Mouse (Mus musculus): ENCODE data around the gene Fam166a.
A peak's percentile ranks its signal among the peaks of the same experiment; 100 is the strongest.

The Fam166a gene

GRCm38 (mm10) chr2:25185625-25186574 lies 32.6 kb upstream of the Fam166a start:
- DNase-seq (ENCODE audit: low spot score) = no peak

- no peak for DNase-seq (ENCODE audit: low spot score)
These were observed 32.0 kb upstream of the Fam166a start for GRCm38 (mm10) chr2:25186575-25186930.

GRCm38 (mm10) chr2:25187841-25188240 lies 30.7 kb upstream of the Fam166a start:
- DNase-seq (ENCODE audit: low spot score) = no peak

- peak; percentile 71 for DNase-seq (ENCODE audit: low spot score)
These were observed 25.2 kb upstream of the Fam166a start for GRCm38 (mm10) chr2:25193330-25193770.

- no peak for DNase-seq (ENCODE audit: low spot score)
These were observed 24.5 kb upstream of the Fam166a start for GRCm38 (mm10) chr2:25194006-25194405.

GRCm38 (mm10) chr2:25194486-25195171 lies 23.9 kb upstream of the Fam166a start:
- DNase-seq (ENCODE audit: low spot score) = no peak

GRCm38 (mm10) chr2:25195211-25196156 lies 23.1 kb upstream of the Fam166a start:
- DNase-seq (ENCODE audit: low spot score) = no peak

GRCm38 (mm10) chr2:25196172-25196954 lies 22.2 kb upstream of the Fam166a start, which contains the start of gene Tor4a:
TSS of gene Tor4a (minus strand) at chr2:25196886.
- peak; percentile 66 for DNase-seq (ENCODE audit: low spot score)

- no peak for DNase-seq (ENCODE audit: low spot score)
These were observed 21.4 kb upstream of the Fam166a start for GRCm38 (mm10) chr2:25197191-25197590.

- no peak for DNase-seq (ENCODE audit: low spot score)
These were observed 20.6 kb upstream of the Fam166a start for GRCm38 (mm10) chr2:25197946-25198345.

GRCm38 (mm10) chr2:25200631-25201030 lies 17.9 kb upstream of the Fam166a start:
- no peak for DNase-seq (ENCODE audit: low spot score)

- no peak for DNase-seq (ENCODE audit: low spot score)
These were observed 14.8 kb upstream of the Fam166a start for GRCm38 (mm10) chr2:25203631-25204214.

- no peak for DNase-seq (ENCODE audit: low spot score)
These were observed 11.0 kb upstream of the Fam166a start for GRCm38 (mm10) chr2:25207593-25207992.

- no peak for DNase-seq (ENCODE audit: low spot score)
These were observed 7.9 kb upstream of the Fam166a start for GRCm38 (mm10) chr2:25210686-25211085.

GRCm38 (mm10) chr2:25211121-25211670 lies 7.3 kb upstream of the Fam166a start, which contains the start of gene Nelfb:
TSS of gene Nelfb (minus strand) at chr2:25211489.
- DNase-seq (ENCODE audit: low spot score) = peak; percentile 90

GRCm38 (mm10) chr2:25213266-25213865 lies 5.2 kb upstream of the Fam166a start:
- no peak for DNase-seq (ENCODE audit: low spot score)

GRCm38 (mm10) chr2:25214444-25214843 lies 4.1 kb upstream of the Fam166a start, which contains the start of gene Stpg3:
TSS of gene Stpg3 (minus strand) at chr2:25214637.
- DNase-seq (ENCODE audit: low spot score) = no peak

GRCm38 (mm10) chr2:25217666-25218065 lies 879 bp upstream of the Fam166a start:
- no peak for DNase-seq (ENCODE audit: low spot score)

GRCm38 (mm10) chr2:25221331-25221772 lies 2.8 kb downstream of the Fam166a start:
- no peak for DNase-seq (ENCODE audit: low spot score)
